Mouse (Mus musculus): ENCODE data around the gene Slc34a1. TPM values are rescaled to one million over a fixed set of nuclear protein-coding genes. Genes with fewer than 3 reads are reported as not detected.
"Not testable (repeated sequence)": the region's sequence is repeated elsewhere in the genome, so short reads cannot be mapped to it uniquely, and the experiment has no call there.

Gene Slc34a1
- polyA plus RNA-seq, 1 experiment from 2014 or later: 0.06 TPM

GRCm38 (mm10) chr13:55420933-55421800 lies 23.2 kb downstream of the Slc34a1 start:
- 0 out of 2 replicates have a peak, but pooled peaks cover 3% of the 10 kb centered on the region for H3K4me1 ChIP-seq
- peak; percentile 60; the same call in 1 of the 2 replicates for ATAC-seq (ENCODE audit: insufficient read depth, low FRiP score, low read depth)
- no peaks in the 10 kb centered on the region for H3K9me3 ChIP-seq
- H3K4me3 ChIP-seq (replicated peaks): peak overlapping the region; percentile 12
- peaks cover 40% of the 10 kb centered on the region for H3K27me3 ChIP-seq (replicated peaks)
- H3K9ac ChIP-seq: 0 out of 2 replicates have a peak overlapping the region, but pooled peaks have one; percentile 0
- H3K27ac ChIP-seq: no peak overlapping the region
- H3K36me3 ChIP-seq: no peaks in the 10 kb centered on the region
- 10% methylated on average over 35 of the region's 35 CpGs for WGBS
- H3K4me2 ChIP-seq: peak overlapping the region; percentile 52

- H3K4me1 ChIP-seq: no peaks in the 10 kb centered on the region
- no peak for ATAC-seq (ENCODE audit: insufficient read depth, low FRiP score, low read depth)
- H3K27me3 ChIP-seq (replicated peaks): peaks cover 6% of the 10 kb centered on the region
- no peak within 1 kb of the TSS for H3K9ac ChIP-seq
- no peak within 1 kb of the TSS for H3K4me3 ChIP-seq (replicated peaks)
- H3K4me2 ChIP-seq: no peak within 1 kb of the TSS
- H3K36me3 ChIP-seq: no peaks in the 10 kb centered on the region
- no peak within 1 kb of the TSS for H3K27ac ChIP-seq
- H3K9me3 ChIP-seq: no peaks in the 10 kb centered on the region
- WGBS: 84% methylated on average over 10 of the region's 10 CpGs
Observed at GRCm38 (mm10) chr13:55426613-55427012, 28.6 kb downstream of the Slc34a1 start, which contains the start of gene F12. Gene F12, minus strand, starts transcription at chr13:55426793.

- Histone ChIP-seq H3K27ac (no peak overlapping the region), H3K9me3 (no peaks in the 10 kb centered on the region), H3K9ac (no peak overlapping the region), H3K4me3 (replicated peaks) (no peak overlapping the region), H3K36me3 (no peaks in the 10 kb centered on the region), H3K4me1 (no peaks in the 10 kb centered on the region), H3K4me2 (no peak overlapping the region), H3K27me3 (replicated peaks) (no peaks in the 10 kb centered on the region)
- WGBS: 62% methylated on average over 12 of the region's 12 CpGs
- peak; percentile 50; the same call in 1 of the 2 replicates for ATAC-seq (ENCODE audit: insufficient read depth, low FRiP score, low read depth)
Observed at GRCm38 (mm10) chr13:55429226-55429888, 31.4 kb downstream of the Slc34a1 start.

- Histone ChIP-seq H3K27me3 (replicated peaks) (no peaks in the 10 kb centered on the region), H3K4me1 (no peaks in the 10 kb centered on the region), H3K9me3 (no peaks in the 10 kb centered on the region), H3K36me3 (no peaks in the 10 kb centered on the region), H3K4me3 (replicated peaks) (no peak overlapping the region), H3K4me2 (no peak overlapping the region), H3K9ac (no peak overlapping the region), H3K27ac (no peak overlapping the region)
- no peak for ATAC-seq (ENCODE audit: insufficient read depth, low FRiP score, low read depth)
- WGBS: 77% methylated on average over 2 of the region's 2 CpGs
Observed at GRCm38 (mm10) chr13:55430566-55430965, 32.6 kb downstream of the Slc34a1 start.

- WGBS: 62% methylated on average over 10 of the region's 10 CpGs
- H3K27me3 ChIP-seq (replicated peaks): no peaks in the 10 kb centered on the region
- H3K4me3 ChIP-seq (replicated peaks): no peak overlapping the region
- H3K9ac ChIP-seq: no peak overlapping the region
- no peaks in the 10 kb centered on the region for H3K36me3 ChIP-seq
- no peak for ATAC-seq (ENCODE audit: insufficient read depth, low FRiP score, low read depth)
- H3K9me3 ChIP-seq: no peaks in the 10 kb centered on the region
- H3K4me2 ChIP-seq: no peak overlapping the region
- H3K27ac ChIP-seq: no peak overlapping the region
- no peaks in the 10 kb centered on the region for H3K4me1 ChIP-seq
Observed at GRCm38 (mm10) chr13:55431889-55432685, 34.1 kb downstream of the Slc34a1 start.

- H3K27ac ChIP-seq: not testable (repeated sequence)
Observed at GRCm38 (mm10) chr13:55437111-55437629, 39.2 kb downstream of the Slc34a1 start.

GRCm38 (mm10) chr13:55443799-55444285 lies 45.9 kb downstream of the Slc34a1 start:
- no peak for ATAC-seq (ENCODE audit: insufficient read depth, low FRiP score, low read depth)
- Histone ChIP-seq H3K9me3 (no peaks in the 10 kb centered on the region), H3K27ac (peak overlapping the region; percentile 99), H3K9ac (peak overlapping the region; percentile 2; the same call in 1 of the 2 replicates), H3K36me3 (no peaks in the 10 kb centered on the region), H3K27me3 (replicated peaks) (no peaks in the 10 kb centered on the region), H3K4me3 (replicated peaks) (peak overlapping the region; percentile 74), H3K4me2 (peak overlapping the region; percentile 75), H3K4me1 (peaks cover 18% of the 10 kb centered on the region)
- WGBS: 29% methylated on average over 9 of the region's 9 CpGs

More at GRCm38 (mm10) chr13:55437111-55437629, 39.2 kb downstream of the Slc34a1 start:
- ATAC-seq (ENCODE audit: insufficient read depth, low FRiP score, low read depth); H3K27me3 ChIP-seq (replicated peaks); H3K9me3 ChIP-seq; H3K36me3 ChIP-seq; H3K4me3 ChIP-seq (replicated peaks); H3K4me2 ChIP-seq; H3K4me1 ChIP-seq; H3K9ac ChIP-seq: not testable (repeated sequence)
- 79% methylated on average over 15 of the region's 15 CpGs for WGBS

GRCm38 (mm10) chr13:55444286-55444936 lies 46.4 kb downstream of the Slc34a1 start:
- Histone ChIP-seq H3K4me2 (peak overlapping the region; percentile 75), H3K27me3 (replicated peaks) (no peaks in the 10 kb centered on the region), H3K4me1 (peaks cover 23% of the 10 kb centered on the region), H3K36me3 (no peaks in the 10 kb centered on the region), H3K27ac (peak overlapping the region; percentile 99), H3K9ac (peak overlapping the region; percentile 2; the same call in 1 of the 2 replicates), H3K4me3 (replicated peaks) (peak overlapping the region; percentile 74), H3K9me3 (no peaks in the 10 kb centered on the region)
- WGBS: under 1% methylated on average over 32 of the region's 33 CpGs
- peak; percentile 69 for ATAC-seq (ENCODE audit: insufficient read depth, low FRiP score, low read depth)

GRCm38 (mm10) chr13:55444937-55445315 lies 46.9 kb downstream of the Slc34a1 start, which contains the start of gene Grk6:
Gene Grk6, plus strand, starts transcription at chr13:55445072.
- peaks cover 26% of the 10 kb centered on the region for H3K4me1 ChIP-seq
- no peaks in the 10 kb centered on the region for H3K27me3 ChIP-seq (replicated peaks)
- peak within 1 kb of the TSS; percentile 99 for H3K27ac ChIP-seq
- H3K4me2 ChIP-seq: peak within 1 kb of the TSS; percentile 83
- WGBS: under 1% methylated on average over 35 of the region's 35 CpGs
- H3K36me3 ChIP-seq: no peaks in the 10 kb centered on the region
- H3K9ac ChIP-seq: peak within 1 kb of the TSS; percentile 89
- peak; percentile 96 for ATAC-seq (ENCODE audit: insufficient read depth, low FRiP score, low read depth)
- no peaks in the 10 kb centered on the region for H3K9me3 ChIP-seq
- peak within 1 kb of the TSS; percentile 74 for H3K4me3 ChIP-seq (replicated peaks)

- Histone ChIP-seq H3K4me1 (peaks cover 29% of the 10 kb centered on the region), H3K9me3 (no peaks in the 10 kb centered on the region), H3K36me3 (peaks cover 5% of the 10 kb centered on the region), H3K27ac (peak overlapping the region; percentile 99), H3K4me3 (replicated peaks) (peak overlapping the region; percentile 74), H3K4me2 (peak overlapping the region; percentile 83), H3K27me3 (replicated peaks) (no peaks in the 10 kb centered on the region), H3K9ac (peak overlapping the region; percentile 89)
- ATAC-seq (ENCODE audit: insufficient read depth, low FRiP score, low read depth): no peak; the same call in 1 of the 2 replicates
- WGBS: under 1% methylated on average over 65 of the region's 66 CpGs
Observed at GRCm38 (mm10) chr13:55445361-55446091, 47.5 kb downstream of the Slc34a1 start.
